Mouse (Mus musculus) naive thymus-derived CD4-positive, alpha-beta T cell, adult 5 months (primary cell): ENCODE results near the gene Rd3l. TPM values are rescaled to one million over a fixed set of nuclear protein-coding genes. Genes with fewer than 3 reads are reported as not detected.

Experiments
- polyA plus RNA-seq: library from polyadenylated mRNA; unstranded; fragments of 100-300 nt; shearing (Covaris generic); gene quantifications from one replicate; pipeline ENCODE4 v1.2.1, GENCODE M21; 2017

The Rd3l gene
- polyA plus RNA-seq = not detected

GRCm38 (mm10) chr12:111980887-111981367 is at the start of gene Rd3l:
Rd3l (minus strand) TSS chr12:111981317.

GRCm38 (mm10) chr12:111971231-111971686 is 9.9 kb downstream of the Rd3l start, which contains the start of gene Tdrd9:
Tdrd9 (plus strand) TSS chr12:111971559.

DNA sequence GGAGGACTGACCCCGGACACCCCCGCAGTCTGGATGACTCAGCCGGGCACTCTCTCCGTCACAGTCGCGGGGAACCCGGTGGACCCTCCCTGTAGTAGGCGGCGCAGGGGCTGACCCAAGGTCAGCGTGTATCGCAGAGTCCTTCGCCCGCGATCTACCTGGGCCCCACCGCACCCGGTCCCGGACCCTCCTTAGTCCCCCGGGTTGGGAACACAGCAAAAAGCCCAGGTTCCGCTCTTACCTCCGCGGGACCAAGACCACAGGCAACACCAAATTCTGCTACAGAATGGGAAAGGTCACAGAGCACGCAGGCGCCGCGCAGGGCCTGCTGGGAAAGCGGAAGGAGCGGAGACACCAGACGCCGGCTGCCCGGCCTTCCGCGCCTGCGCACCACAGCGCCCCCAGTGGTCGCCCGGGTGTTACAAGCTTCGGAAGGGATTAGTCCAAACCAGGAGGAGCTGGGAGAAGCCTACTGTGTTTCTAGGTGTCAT is 14.4 kb downstream of the Rd3l start, which contains the start of gene Atp5mpl:
Gene Atp5mpl, minus strand, starts transcription at position 295 of the 491 bp plus-strand sequence.

Other genes with a start within 250 kb of the Rd3l start
- gene Klc1, start 222.5 kb downstream of the Rd3l start, polyA plus RNA-seq = 36.1 TPM
- gene Xrcc3, start 167.4 kb downstream of the Rd3l start, polyA plus RNA-seq = 3.6 TPM
- gene Zfyve21, start 167.1 kb downstream of the Rd3l start, polyA plus RNA-seq = 7.2 TPM
- gene Ppp1r13b, start 73.2 kb downstream of the Rd3l start, polyA plus RNA-seq = 98.5 TPM
- gene Atp5mpl, start 14.3 kb downstream of the Rd3l start, polyA plus RNA-seq = 141 TPM
- not detected for gene Tdrd9, start 9.8 kb downstream of the Rd3l start, polyA plus RNA-seq
- not detected for gene Aspg, start 125.4 kb upstream of the Rd3l start, polyA plus RNA-seq
- gene Kif26a, start 164.9 kb upstream of the Rd3l start, polyA plus RNA-seq = not detected